Mouse (Mus musculus) frontal cortex, postnatal 14 days (tissue): ENCODE data around the gene Ankrd50.

ENCODE experiments used
- DNase-seq, 2 experiments: peaks; one replicate each; pipeline ENCODE4 v3.0.0; 2022; ENCODE audit warnings: low spot score in 2 of 2

The Ankrd50 gene

GRCm38 (mm10) chr3:38484191-38485106, at the start of gene Ankrd50:
Gene Ankrd50, minus strand, starts transcription at chr3:38484844.
- peak; percentile 96 to 98 for DNase-seq

GRCm38 (mm10) chr3:38534245-38534644, 49.6 kb upstream of the Ankrd50 start:
- DNase-seq, result no peak

- DNase-seq, result no peak
Observed at GRCm38 (mm10) chr3:38520426-38520825, 35.8 kb upstream of the Ankrd50 start.

GRCm38 (mm10) chr3:38519971-38520370, 35.3 kb upstream of the Ankrd50 start:
- no peak for DNase-seq

- DNase-seq, result no peak
Observed at GRCm38 (mm10) chr3:38503606-38504005, 19.0 kb upstream of the Ankrd50 start.

- DNase-seq, result no peak
Observed at GRCm38 (mm10) chr3:38502156-38502555, 17.5 kb upstream of the Ankrd50 start.

- DNase-seq, result no peak
Observed at GRCm38 (mm10) chr3:38501739-38502138, 17.1 kb upstream of the Ankrd50 start.

GRCm38 (mm10) chr3:38501316-38501715, 16.7 kb upstream of the Ankrd50 start:
- no peak for DNase-seq

GRCm38 (mm10) chr3:38498561-38498960, 13.9 kb upstream of the Ankrd50 start:
- no peak for DNase-seq

GRCm38 (mm10) chr3:38496795-38497385, 12.2 kb upstream of the Ankrd50 start:
- no peak for DNase-seq

GRCm38 (mm10) chr3:38491702-38492101, 7.1 kb upstream of the Ankrd50 start:
- DNase-seq, result no peak

GRCm38 (mm10) chr3:38491236-38491635, 6.6 kb upstream of the Ankrd50 start:
- no peak for DNase-seq

- DNase-seq, result no peak
Observed at GRCm38 (mm10) chr3:38490720-38491119, 6.1 kb upstream of the Ankrd50 start.

- no peak for DNase-seq
Observed at GRCm38 (mm10) chr3:38485107-38485545, 482 bp upstream of the Ankrd50 start.

GRCm38 (mm10) chr3:38483551-38483950, 1.1 kb downstream of the Ankrd50 start:
- no peak for DNase-seq

- no peak for DNase-seq
Observed at GRCm38 (mm10) chr3:38482749-38483148, 1.9 kb downstream of the Ankrd50 start.

GRCm38 (mm10) chr3:38481106-38481505, 3.5 kb downstream of the Ankrd50 start:
- DNase-seq, result no peak

- no peak for DNase-seq
Observed at GRCm38 (mm10) chr3:38477936-38478335, 6.7 kb downstream of the Ankrd50 start.

GRCm38 (mm10) chr3:38475587-38475986, 9.1 kb downstream of the Ankrd50 start:
- no peak for DNase-seq

- DNase-seq, result no peak
Observed at GRCm38 (mm10) chr3:38473138-38473537, 11.5 kb downstream of the Ankrd50 start.

GRCm38 (mm10) chr3:38471516-38471915, 13.1 kb downstream of the Ankrd50 start:
- no peak for DNase-seq

- DNase-seq, result no peak
Observed at GRCm38 (mm10) chr3:38468131-38468530, 16.5 kb downstream of the Ankrd50 start.

GRCm38 (mm10) chr3:38466880-38467405, 17.7 kb downstream of the Ankrd50 start:
- no peak for DNase-seq
